Mouse (Mus musculus) layer of hippocampus, adult 9-10 months (tissue): ENCODE measurements around the gene Cpox.

Experiments
- DNase-seq: peaks from one replicate; pipeline ENCODE4 v3.0.0; 2022; ENCODE audit warnings: low spot score

Cpox gene

DNA sequence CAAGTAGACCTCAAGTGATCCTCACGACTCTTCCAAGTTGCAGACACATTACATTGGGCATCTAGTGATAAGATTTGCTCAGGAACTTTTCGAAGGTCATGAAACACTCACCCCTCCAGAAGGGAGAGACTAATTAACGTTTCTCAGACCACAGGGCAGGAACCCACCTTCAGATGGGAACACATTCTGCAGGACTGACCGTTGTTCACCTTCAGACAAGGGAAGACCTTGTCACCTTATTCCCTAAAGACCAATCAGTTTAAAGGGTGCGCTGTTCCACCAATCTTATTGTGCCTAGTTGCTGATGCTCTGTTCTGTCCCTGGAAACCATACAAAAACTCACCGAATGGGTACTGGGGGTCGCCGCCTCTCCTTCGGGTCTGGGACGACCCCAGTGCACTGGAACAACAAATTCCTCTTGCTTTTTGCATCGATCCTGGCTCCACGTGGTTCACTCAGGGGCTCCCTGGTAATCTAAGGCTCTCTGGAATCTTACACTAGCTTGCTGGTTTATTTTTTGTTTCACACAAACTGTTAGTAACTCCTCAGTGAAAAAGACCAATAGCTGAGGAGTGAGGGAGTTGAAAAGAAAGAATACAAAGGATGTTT is 30.8 kb downstream of the Cpox start:
- no peak for DNase-seq

DNA sequence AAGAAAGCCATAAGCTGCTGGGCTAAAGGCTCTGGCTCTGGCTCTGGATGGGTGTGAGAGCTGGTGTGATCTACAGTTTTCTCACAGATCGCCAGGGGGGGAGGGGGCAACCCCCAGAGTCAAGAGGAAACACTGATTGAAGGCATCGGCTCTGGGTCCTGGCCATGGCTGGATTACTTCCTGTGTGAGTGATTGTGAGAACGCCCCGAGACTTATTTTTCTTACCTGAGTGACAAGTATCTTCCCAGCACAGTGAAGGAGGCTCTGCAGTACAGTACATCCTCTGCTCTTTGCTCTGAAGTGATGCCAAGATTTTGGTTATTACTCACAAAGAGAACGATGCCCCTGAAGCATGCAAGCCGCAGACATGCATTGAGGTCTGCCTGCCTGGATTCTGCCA is 31.7 kb downstream of the Cpox start:
- no peak for DNase-seq

DNA sequence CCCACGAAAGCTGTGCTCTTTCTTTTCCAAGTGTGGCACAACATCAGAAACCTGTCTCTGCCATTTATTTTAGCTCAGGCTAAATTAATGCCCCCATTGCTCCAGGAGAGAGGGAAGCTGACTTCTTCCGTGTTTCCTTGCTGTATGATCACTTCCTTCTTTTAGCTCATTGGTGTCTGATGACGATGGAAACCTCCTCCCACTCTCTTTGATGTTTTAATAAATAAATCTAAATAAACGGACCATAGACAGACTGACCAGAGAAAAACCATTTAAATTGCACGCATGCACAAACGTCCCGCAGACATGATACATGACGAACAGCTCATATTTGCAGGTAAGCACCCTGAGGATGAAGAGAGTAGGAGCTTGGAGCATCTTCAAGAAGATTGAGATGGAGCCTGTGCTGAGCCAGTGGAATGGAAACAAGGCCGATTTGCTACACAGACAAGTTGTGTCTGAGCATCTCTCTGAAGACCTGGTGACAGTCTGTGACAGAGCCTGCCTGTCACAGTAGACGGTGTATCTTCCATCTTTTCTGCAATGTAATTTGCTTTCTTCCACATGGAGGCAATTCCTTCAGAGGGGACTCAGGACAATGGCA is 32.3 kb downstream of the Cpox start:
- DNase-seq: no peak

- DNase-seq: no peak
These were observed 33.5 kb downstream of the Cpox start for GRCm38 (mm10) chr16:58703382-58704124.

GRCm38 (mm10) chr16:58704999-58705398 is 34.9 kb downstream of the Cpox start:
- no peak for DNase-seq

DNA sequence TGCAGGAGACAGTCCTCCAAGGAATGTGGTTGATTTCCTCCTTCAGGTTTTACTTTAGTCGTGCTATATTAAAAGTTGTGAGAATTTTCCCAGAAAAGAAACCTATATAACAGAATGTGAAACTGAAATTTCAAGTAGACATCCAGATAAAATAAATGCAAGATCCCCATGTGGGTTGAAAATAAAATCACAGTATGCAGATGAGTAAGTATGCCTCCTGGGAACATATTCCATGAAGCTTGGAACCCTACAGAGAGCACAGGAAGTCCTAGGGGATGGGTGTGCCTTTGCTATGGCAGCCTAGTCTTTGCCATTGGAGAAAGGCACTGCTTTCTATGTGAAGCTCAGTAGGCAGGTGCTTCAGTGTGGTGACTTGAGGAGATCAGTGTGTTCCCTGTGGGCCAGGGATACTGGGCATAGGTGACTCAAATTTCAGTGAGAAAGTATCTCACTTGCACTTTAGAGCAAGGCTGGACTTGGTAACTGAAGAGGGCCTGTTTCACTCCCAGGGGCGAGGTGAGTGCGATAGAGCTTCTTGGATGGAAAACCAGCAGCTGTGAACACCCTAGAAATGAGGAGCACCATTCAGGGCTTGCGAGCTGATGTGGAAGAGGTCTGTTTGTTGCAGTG is 37.3 kb downstream of the Cpox start:
- no peak for DNase-seq

GRCm38 (mm10) chr16:58708601-58709475 is 38.7 kb downstream of the Cpox start:
- no peak for DNase-seq

- no peak for DNase-seq
These were observed 39.4 kb downstream of the Cpox start for GRCm38 (mm10) chr16:58709536-58709935.

- no peak for DNase-seq
These were observed 42.1 kb downstream of the Cpox start for GRCm38 (mm10) chr16:58712221-58712620.

DNA sequence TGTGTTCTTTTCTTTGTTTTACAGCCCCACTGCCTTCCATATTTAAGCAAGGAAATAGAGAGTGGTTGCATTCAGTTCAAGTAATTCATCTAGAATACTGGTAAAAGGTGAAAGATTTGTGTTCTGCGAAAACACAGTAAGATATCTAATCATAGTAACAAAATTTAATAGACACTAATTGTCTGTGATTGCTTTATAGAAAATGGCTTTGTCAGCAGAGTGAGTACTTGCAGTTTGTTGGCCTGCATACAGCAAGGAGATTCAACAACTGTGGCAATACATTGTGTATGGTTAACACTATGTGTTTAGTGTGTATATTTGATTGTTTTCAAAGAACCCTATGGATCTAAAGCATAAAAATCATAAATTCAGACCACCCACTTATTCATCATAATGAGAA is 43.0 kb downstream of the Cpox start:
- no peak for DNase-seq

DNA sequence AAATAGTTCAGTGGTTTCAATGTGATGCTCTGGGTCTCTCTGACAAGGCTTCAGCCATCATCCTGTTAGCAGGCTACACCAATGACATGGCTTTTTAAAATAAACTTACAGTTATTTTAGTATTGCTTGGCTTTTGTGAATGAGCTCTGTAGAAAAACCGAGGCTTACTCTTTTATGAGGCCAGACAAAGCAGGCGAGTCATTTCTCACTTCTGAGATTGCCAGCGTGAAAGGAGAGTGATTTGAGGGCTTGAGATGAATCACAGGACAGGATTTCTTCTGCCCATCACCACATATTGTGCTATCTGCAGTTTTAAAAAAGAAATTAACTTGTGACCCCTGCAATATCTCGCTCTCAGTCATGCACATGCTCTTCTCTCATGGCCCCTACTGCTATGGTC is 44.9 kb downstream of the Cpox start:
- DNase-seq: no peak

GRCm38 (mm10) chr16:58718666-58719120 is 48.6 kb downstream of the Cpox start, which contains the start of gene Gpr15:
Gene Gpr15 (minus strand): TSS chr16:58719070.
- DNase-seq: no peak

DNA sequence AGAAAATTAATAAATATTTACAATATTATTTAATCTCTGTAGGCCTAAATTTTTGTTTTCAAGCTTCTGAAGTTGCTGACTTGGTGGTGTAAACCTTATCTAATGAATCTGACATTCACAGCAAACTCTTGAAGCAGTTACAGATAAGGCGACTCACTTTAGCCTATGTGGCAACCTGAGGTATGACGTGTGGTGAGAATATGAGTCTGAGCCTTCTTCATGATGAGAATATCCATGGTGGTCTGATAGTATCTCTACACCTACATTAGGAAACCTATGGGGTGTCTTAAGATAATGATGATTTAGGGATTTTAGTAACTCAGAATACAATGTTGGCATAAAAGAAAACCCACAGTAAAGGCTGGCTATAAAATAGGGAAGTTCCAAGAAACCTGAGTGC is 52.2 kb downstream of the Cpox start:
- DNase-seq: no peak

GRCm38 (mm10) chr16:58726680-58727476 is 56.8 kb downstream of the Cpox start:
- no peak for DNase-seq

- DNase-seq: peak; percentile 77
These were observed 57.5 kb downstream of the Cpox start, which contains the start of gene Cldnd1 for GRCm38 (mm10) chr16:58727477-58728131. Gene Cldnd1 (plus strand): TSS chr16:58727910.

DNA sequence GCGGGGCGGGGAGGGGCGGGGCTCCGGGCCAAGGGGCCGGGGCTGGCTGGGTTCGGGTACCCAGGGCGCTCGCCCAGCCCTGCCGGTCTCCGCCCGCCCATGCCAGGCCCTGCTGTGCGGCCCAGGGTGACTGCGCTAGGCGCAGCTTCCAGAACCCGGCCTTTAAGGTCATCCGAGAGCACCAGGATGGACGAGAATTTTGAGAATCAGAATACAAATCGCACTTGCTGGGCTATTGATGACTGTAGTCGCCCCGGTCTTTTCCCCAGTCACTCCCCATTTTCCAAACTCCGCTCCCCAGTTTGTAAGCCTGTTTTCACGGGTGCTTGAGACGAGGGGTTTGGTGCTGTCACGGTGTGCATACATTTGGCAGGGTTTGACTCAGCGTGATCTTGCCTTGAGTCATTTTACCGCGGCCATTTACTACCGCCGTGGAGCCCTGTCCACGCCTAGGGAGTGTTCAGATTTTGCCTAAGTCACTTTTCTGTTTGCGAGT is 58.1 kb downstream of the Cpox start:
- no peak for DNase-seq

DNA sequence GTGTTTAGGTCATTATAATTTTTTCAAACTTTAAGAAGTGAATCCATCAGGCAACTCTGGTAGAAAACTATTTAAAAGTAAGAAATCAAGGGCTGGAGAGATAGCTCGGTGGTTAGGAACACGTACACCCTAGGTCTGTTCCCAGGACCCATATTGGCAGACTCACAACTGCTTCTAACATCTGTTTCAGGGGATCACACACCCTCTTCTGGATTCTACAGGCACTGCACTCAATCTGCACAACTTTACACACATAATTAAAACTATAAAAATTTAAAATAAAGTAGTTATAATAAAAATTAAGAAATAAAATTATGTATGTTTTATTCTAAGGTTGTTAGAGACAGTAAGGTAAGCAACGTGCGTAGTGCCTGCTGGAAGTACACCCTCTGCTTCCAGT is 68.1 kb downstream of the Cpox start:
- DNase-seq: no peak

GRCm38 (mm10) chr16:58738800-58739199 is 68.7 kb downstream of the Cpox start:
- no peak for DNase-seq

DNA sequence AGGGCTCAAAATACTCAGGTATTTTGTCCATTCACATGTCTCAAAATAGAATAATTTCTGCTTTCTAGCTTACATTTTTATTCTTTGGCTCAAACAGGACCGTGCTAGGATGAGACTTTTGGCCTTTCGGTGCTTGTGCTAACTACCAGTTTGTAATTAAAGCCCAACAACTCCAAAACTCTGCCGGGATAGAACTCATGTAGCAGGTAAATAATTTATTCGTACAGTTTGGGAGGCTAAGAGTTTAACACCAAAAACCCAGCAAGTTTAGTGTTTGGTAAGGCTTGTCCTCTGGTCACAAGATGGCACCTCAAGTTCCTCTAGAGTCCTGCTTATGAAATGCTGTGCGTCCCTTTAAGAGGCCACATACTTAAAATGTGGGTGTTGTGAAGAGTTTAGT is 70.7 kb downstream of the Cpox start:
- no peak for DNase-seq

DNA sequence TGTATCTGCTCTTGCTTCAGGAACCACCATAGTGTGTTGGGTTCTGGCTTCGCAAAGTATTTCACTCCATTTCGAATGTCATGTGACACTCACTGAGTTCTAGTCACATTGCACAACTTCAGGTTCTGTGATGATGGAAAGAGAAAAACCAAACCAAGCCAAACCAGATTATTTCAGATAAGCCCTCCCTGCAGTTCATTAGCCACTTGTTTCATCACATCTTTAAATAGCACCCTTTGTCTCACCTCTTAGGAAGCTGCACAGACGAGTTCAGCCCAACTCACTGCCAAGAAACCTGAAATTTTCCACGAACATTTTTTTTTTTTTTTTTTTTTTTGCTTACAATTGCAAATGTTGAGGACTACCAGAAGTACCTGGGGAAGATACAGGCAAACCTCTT is 76.6 kb downstream of the Cpox start:
- DNase-seq: no peak
